Mouse (Mus musculus): ENCODE results near the gene Olfr1317.

Olfr1317 gene

GRCm38 (mm10) chr2:112140029-112140428, at the start of gene Olfr1317:
Gene Olfr1317 (plus strand): TSS chr2:112140329.
- no peak for DNase-seq

- no peak for DNase-seq
Measured at GRCm38 (mm10) chr2:112096681-112097080, 43.4 kb upstream of the Olfr1317 start, which contains the start of gene Olfr1314. Gene Olfr1314 (minus strand): TSS chr2:112096781.

- no peak for DNase-seq
Measured at GRCm38 (mm10) chr2:112115340-112115739, 24.8 kb upstream of the Olfr1317 start, which contains the start of gene Olfr1315-ps1. Gene Olfr1315-ps1 (minus strand): TSS chr2:112115440.

- DNase-seq, result no peak
Measured at GRCm38 (mm10) chr2:112134877-112135276, 5.3 kb upstream of the Olfr1317 start, which contains the start of gene Olfr1316. Gene Olfr1316 (minus strand): TSS chr2:112134977.

- DNase-seq, result no peak
Measured at GRCm38 (mm10) chr2:112153898-112154297, 13.8 kb downstream of the Olfr1317 start, which contains the start of gene Olfr1318. Gene Olfr1318 (plus strand): TSS chr2:112154198.
